Mouse (Mus musculus) small intestine, adult 2 months (tissue): ENCODE data around the gene 1810037I17Rik. TPM values are rescaled to one million over a fixed set of nuclear protein-coding genes. Genes with fewer than 3 reads are reported as not detected.
"Not testable (repeated sequence)": the region's sequence is repeated elsewhere in the genome, so short reads cannot be mapped to it uniquely, and the experiment has no call there.

Experiments used
- H3K27ac ChIP-seq: fragments of 200-500 bp; 2 replicates; pipeline ENCODE4 v1.5.1; 2012; ENCODE audit warnings: low read depth, low read length, control low read depth, inconsistent platforms; ENCODE audit not compliant: insufficient read depth
- H3K27me3 ChIP-seq: fragments of 200-500 bp; 2 replicates; pipeline ENCODE4 v1.6.1; 2012; ENCODE audit warnings: mild to moderate bottlenecking, moderate library complexity, low read length, inconsistent platforms; ENCODE audit not compliant: control insufficient read depth, insufficient read depth
- H3K36me3 ChIP-seq: fragments of 200-500 bp; 2 replicates; pipeline ENCODE4 v1.6.1; 2012; ENCODE audit warnings: mild to moderate bottlenecking, low read length, control low read depth, inconsistent platforms; ENCODE audit not compliant: control insufficient read depth, insufficient read depth
- H3K4me1 ChIP-seq: fragments of 200-500 bp; 2 replicates; pipeline ENCODE4 v1.6.1; 2012; ENCODE audit warnings: low read length, inconsistent platforms, mixed read lengths; ENCODE audit not compliant: control insufficient read depth, insufficient read depth, insufficient read length
- H3K4me3 ChIP-seq: fragments of 200-500 bp; 2 replicates; pipeline ENCODE4 v1.5.1; 2012; ENCODE audit warnings: low read depth, mild to moderate bottlenecking, control low read depth, inconsistent platforms, low read length, moderate library complexity
- CTCF ChIP-seq: fragments of 200-500 bp; IDR thresholded peaks from 2 replicates; pipeline ENCODE4 v1.5.1; 2012; ENCODE audit warnings: low read depth, mild to moderate bottlenecking, control low read depth, inconsistent platforms, low read length, moderate library complexity, mixed read lengths; ENCODE audit not compliant: insufficient replicate concordance, insufficient read length; ENCODE audit errors: extremely low read depth
- POLR2A ChIP-seq: fragments of 200-500 bp; IDR thresholded peaks from 2 replicates; pipeline ENCODE4 v1.6.1; 2012; ENCODE audit warnings: low read depth, mild to moderate bottlenecking, control low read depth, inconsistent platforms, low read length, moderate library complexity
- WGBS: fragments of 180-500 bp; shearing (Covaris S2); methylation state at CpG from one replicate; pipeline ENCODE4 v1.1.7; 2018; 5-methylcytosine and 5-hydroxymethylcytosine counted together
- polyA plus RNA-seq: library from polyadenylated mRNA; depleted of rRNA; stranded (reverse); fragments of >200 nt; gene quantifications from 2 replicates; pipeline ENCODE4 v1.2.3, GENCODE M21; 2012

Gene 1810037I17Rik
- polyA plus RNA-seq, 1 experiment = 24.4 TPM

- Histone ChIP-seq H3K36me3 (peaks cover 27% of the 10 kb centered on the region), H3K27ac (no peak overlapping the region), H3K27me3 (no peaks in the 10 kb centered on the region), H3K4me1 (no peaks in the 10 kb centered on the region), H3K4me3 (no peak overlapping the region)
- TF ChIP-seq POLR2A (no peak), CTCF (no peak)
- 88% methylated on average over 1 of the region's 1 CpGs for WGBS
Observed at GRCm38 (mm10) chr3:122932466-122932865, 8.5 kb downstream of the 1810037I17Rik start.

GRCm38 (mm10) chr3:122937176-122937575 lies 13.2 kb downstream of the 1810037I17Rik start:
- peaks cover 23% of the 10 kb centered on the region for H3K36me3 ChIP-seq
- not testable (repeated sequence) for H3K27me3 ChIP-seq, H3K27ac ChIP-seq, H3K4me3 ChIP-seq, H3K4me1 ChIP-seq
- 89% methylated on average over 13 of the region's 13 CpGs for WGBS

- Histone ChIP-seq H3K27me3 (no peaks in the 10 kb centered on the region), H3K27ac (no peak overlapping the region), H3K4me1 (no peaks in the 10 kb centered on the region), H3K36me3 (peaks cover 18% of the 10 kb centered on the region), H3K4me3 (no peak overlapping the region)
- TF ChIP-seq POLR2A (no peak), CTCF (no peak)
- 79% methylated on average over 2 of the region's 2 CpGs for WGBS
Observed at GRCm38 (mm10) chr3:122939215-122939614, 15.2 kb downstream of the 1810037I17Rik start.

GRCm38 (mm10) chr3:122943387-122943890 lies 19.4 kb downstream of the 1810037I17Rik start:
- H3K27ac ChIP-seq = no peak overlapping the region
- 79% methylated on average over 6 of the region's 6 CpGs for WGBS
- TF ChIP-seq CTCF (no peak), POLR2A (no peak)
- no peaks in the 10 kb centered on the region for H3K4me1 ChIP-seq
- H3K36me3 ChIP-seq = peaks cover 16% of the 10 kb centered on the region
- no peak overlapping the region for H3K4me3 ChIP-seq
- H3K27me3 ChIP-seq = no peaks in the 10 kb centered on the region

GRCm38 (mm10) chr3:122950129-122950528 lies 26.1 kb downstream of the 1810037I17Rik start:
- TF ChIP-seq POLR2A (no peak), CTCF (no peak)
- peaks cover 40% of the 10 kb centered on the region for H3K36me3 ChIP-seq
- H3K4me1 ChIP-seq = no peaks in the 10 kb centered on the region
- no peak overlapping the region for H3K27ac ChIP-seq
- no peak overlapping the region for H3K4me3 ChIP-seq
- WGBS = 79% methylated on average over 2 of the region's 2 CpGs
- H3K27me3 ChIP-seq = no peaks in the 10 kb centered on the region

- TF ChIP-seq POLR2A (no peak), CTCF (no peak)
- Histone ChIP-seq H3K4me1 (no peaks in the 10 kb centered on the region), H3K27me3 (no peaks in the 10 kb centered on the region), H3K4me3 (no peak overlapping the region), H3K36me3 (peaks cover 31% of the 10 kb centered on the region), H3K27ac (no peak overlapping the region)
- WGBS = 77% methylated on average over 5 of the region's 5 CpGs
Observed at GRCm38 (mm10) chr3:122964301-122964700, 40.3 kb downstream of the 1810037I17Rik start.

- TF ChIP-seq POLR2A = no peak
- no peak for TF ChIP-seq CTCF
- no peaks in the 10 kb centered on the region for H3K27me3 ChIP-seq
- H3K36me3 ChIP-seq = peaks cover 17% of the 10 kb centered on the region
- no peaks in the 10 kb centered on the region for H3K4me1 ChIP-seq
- H3K27ac ChIP-seq = no peak overlapping the region
- 91% methylated on average over 9 of the region's 9 CpGs for WGBS
- no peak overlapping the region for H3K4me3 ChIP-seq
Observed at GRCm38 (mm10) chr3:122968391-122968790, 44.4 kb downstream of the 1810037I17Rik start.
